Mouse (Mus musculus): ENCODE results near the gene Uspl1.
"Not testable (repeated sequence)": the region's sequence is repeated elsewhere in the genome, so short reads cannot be mapped to it uniquely, and the experiment has no call there.

Uspl1 gene

DNA sequence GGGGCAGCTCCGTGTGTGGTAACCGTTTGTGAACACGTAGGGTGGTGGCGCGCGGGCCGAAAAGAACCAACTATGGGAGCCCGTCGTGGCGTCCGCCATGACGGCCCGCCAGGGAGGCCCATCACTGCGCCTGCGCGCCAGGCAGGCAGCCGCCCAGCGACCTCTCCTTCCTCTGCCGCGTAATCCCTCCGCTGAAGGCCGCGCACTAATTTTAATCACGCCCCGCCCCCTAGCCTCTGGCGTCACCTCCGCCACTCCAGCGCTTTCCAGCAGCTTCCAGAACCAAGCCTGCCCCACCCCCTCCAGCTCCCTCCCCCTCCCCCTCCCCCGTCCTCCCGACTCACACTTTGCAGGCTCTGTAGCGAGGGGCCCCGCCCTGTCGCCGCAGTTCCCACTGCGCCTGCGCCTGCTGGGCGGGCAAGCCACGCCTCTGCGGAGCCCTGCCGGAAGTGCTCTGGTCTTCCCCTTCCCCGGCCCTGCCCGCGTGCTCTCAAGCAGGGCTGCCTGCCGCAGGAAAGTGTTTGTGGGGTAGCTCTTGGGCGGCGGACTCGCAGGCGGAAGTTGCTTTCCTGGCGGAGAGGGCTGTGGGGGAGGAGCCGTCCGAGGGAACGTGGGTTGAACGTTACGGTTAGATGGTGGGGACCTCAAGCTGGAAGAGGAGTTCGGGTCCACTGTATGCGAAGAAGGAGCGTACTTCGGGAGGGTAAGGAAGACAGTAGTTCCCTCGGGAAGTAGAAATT, at the start of gene Uspl1, which contains the start of gene Hmgb1:
Uspl1 (plus strand) TSS at position 247 of the 740 bp plus-strand sequence.
Hmgb1 (minus strand) TSS at position 386 of the 740 bp plus-strand sequence.
- DNase-seq (ENCODE audit: low read depth, low spot score) = peak; percentile 99

DNA sequence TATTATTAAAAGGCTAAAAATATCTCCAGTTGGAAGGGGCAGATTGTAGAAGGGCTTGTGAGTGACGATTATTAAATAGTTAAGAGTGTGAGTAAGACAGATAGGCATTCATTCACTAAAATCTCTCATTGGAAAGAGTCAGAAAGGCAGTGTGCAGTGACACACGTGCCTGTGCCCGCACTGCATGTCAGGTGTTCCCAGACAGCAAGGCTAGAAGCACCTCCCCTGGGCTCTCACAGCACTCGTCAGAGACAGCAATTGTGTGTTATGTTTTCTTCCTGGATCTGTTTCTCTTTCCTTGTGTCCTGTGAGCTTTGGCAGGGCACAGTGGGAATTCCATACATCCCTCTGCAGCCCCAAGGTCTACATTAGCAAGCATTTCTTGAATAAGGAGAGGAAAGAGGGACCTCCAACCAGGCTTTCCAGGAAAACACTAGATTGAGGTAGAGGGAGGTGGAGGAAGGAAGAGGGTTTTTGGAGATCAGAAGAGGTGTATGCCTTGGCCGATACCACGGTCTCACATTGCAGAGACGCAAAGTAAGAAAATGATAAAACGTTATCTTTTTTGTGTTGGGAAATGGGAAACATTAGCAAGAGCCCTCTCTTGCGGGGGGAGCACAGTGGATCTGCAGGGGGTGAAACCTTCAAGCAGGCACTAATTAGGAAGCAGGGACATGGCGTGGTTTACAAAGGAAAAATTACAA, 49.2 kb upstream of the Uspl1 start:
- DNase-seq (ENCODE audit: low read depth, low spot score) = no peak

DNA sequence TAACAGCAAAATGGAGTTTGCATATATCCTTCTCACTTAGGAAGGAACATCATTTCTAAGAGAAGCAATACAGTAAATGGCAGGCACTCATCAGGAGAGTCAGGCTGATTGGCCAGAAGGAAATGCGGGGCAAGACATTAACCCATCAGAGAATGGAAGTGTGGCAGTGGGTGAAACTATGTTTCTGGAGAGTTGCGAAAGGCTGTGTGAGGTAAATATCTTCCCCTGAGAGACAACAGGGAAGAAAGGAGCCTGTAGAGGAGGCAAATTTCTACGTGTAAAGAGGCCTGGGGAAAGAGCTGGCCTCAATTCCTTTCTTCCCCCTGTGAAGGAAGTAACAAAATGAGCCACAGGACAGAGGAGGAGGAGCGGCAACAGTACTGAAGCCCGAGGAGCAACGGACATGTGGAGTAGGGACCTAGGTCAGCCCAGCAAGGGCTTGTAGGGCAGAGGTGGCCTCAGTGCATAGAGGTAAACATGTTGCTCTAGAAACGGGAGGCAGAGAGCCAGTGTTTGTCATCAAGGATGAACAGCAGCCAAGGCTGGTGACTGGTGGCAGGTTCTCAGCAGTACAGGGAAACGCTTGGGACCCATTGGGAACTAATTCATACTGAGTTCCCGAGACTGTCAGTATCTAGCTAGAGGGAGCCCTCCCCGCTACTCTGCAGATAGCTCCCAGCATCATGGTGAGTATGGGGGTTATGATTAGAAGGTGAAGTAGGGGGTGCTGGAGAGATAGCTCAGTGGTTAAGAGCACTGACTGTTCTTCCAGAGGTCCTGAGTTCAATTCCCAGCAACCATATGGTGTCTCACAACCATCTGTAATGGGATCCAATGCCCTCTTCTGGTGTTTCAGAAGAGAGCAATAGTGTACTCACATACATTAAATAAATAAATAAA, 48.4 kb upstream of the Uspl1 start:
- DNase-seq (ENCODE audit: low read depth, low spot score) = no peak

DNA sequence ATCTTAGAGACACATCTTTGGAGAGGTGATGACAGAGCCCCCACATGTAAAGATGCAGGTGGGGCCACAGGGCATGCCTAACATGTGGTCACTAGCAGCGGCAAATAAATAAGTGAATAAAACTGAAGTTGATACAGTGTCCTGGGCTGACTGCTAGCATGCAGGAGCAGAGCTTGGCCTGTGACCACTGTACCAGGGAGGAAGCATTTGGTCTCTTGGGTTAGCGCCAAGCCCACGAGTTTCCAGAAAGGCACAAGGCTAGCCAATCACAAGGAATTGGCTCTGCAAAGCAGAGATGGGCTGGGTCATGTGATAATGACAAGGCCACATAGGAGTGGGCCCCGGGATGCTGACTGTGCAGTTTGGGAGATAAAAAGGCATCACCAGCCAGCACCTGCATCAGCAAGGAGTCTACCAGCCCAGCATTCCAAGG, 47.2 kb upstream of the Uspl1 start:
- no peak for DNase-seq (ENCODE audit: low read depth, low spot score)

DNA sequence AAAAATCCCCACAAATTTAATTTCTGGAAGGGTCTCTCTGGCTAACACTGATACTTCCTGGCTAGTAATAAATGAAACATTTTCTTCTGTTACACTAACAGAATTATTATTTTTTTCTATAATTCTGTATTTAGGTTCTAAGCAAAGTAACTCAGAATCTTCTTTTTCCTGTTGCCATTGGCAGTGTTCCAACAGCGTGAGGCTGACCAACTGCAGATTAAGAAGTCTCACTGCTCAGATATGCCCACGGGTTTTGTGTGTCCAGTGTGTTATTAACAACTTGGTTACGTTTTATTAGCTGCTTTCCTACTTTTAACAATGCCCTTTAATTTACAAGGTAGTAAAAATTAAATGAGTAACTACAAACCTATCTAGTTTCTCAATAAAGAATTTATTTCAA, 46.7 kb upstream of the Uspl1 start:
- DNase-seq (ENCODE audit: low read depth, low spot score) = no peak

GRCm38 (mm10) chr5:149138087-149138486, 46.1 kb upstream of the Uspl1 start:
- DNase-seq (ENCODE audit: low read depth, low spot score) = not testable (repeated sequence)

GRCm38 (mm10) chr5:149140336-149140735, 43.8 kb upstream of the Uspl1 start:
- DNase-seq (ENCODE audit: low read depth, low spot score) = no peak

DNA sequence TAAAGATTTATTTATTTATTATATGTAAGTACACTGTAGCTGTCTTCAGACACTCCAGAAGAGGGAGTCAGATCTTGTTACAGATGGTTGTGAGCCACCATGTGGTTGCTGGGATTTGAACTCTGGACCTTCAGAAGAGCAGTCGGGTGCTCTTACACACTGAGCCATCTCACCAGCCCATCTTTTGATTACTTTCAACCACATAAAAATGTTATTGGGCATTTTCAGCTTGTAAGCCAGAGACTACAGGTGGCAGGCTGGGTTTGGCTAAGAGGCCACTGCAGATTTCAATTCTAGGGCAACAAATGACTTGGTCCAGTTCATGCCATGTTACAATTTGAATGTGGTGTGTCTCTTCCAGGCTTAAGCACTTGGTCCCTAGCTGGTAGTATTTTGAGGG, 43.0 kb upstream of the Uspl1 start:
- DNase-seq (ENCODE audit: low read depth, low spot score) = not testable (repeated sequence)

DNA sequence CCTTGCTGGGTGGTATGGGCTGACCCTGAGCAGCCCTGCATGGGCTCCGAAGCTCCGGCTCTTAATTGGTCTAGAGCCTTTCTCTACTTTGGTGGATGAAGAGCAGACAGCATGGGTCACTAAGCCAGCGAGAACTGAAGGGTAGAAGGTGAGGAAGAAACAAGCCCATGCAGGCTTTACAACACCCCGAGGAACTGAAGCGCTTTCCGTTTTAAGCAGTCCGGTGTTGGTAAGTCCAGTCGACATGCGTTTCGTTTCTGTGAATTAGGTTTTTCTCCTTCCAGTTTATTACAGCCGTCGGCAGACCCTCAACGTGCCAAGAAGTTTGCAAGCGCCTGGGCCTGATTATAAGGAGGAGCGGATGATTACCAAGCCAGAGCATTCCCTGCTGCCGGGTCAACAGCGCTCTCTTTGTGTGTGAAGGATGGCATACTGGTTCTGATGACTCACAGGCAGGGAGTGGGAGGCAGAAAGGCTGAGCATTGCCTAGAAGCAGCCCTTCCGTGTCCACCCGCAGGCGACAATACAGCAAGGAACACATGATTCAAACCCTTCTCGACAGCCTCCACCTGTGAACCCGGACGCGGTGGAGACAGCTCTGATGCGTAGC, 40.3 kb upstream of the Uspl1 start:
- DNase-seq (ENCODE audit: low read depth, low spot score) = no peak

DNA sequence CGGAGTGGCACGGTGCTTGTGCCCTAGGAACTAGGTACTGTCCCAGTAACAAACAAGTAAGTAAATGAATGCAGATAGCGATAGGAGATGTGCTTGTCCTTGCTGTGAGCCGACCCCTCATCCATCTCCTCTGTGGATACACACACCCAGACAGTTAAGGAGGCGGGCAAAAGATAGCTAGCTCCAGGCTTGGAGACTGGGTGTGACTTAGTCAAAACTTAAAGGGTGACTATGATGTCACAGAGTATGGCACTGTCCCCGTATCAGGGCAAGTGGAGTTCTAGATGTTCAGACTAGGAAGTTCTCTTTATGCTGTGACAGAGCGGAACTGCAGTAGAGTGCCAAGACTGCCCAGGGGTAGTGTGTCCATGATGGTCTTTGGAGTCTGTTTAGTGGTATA, 37.5 kb upstream of the Uspl1 start:
- DNase-seq (ENCODE audit: low read depth, low spot score) = no peak

GRCm38 (mm10) chr5:149147386-149148000, 36.7 kb upstream of the Uspl1 start:
- DNase-seq (ENCODE audit: low read depth, low spot score) = no peak

- no peak for DNase-seq (ENCODE audit: low read depth, low spot score)
Observed at GRCm38 (mm10) chr5:149150882-149151281, 33.3 kb upstream of the Uspl1 start.

DNA sequence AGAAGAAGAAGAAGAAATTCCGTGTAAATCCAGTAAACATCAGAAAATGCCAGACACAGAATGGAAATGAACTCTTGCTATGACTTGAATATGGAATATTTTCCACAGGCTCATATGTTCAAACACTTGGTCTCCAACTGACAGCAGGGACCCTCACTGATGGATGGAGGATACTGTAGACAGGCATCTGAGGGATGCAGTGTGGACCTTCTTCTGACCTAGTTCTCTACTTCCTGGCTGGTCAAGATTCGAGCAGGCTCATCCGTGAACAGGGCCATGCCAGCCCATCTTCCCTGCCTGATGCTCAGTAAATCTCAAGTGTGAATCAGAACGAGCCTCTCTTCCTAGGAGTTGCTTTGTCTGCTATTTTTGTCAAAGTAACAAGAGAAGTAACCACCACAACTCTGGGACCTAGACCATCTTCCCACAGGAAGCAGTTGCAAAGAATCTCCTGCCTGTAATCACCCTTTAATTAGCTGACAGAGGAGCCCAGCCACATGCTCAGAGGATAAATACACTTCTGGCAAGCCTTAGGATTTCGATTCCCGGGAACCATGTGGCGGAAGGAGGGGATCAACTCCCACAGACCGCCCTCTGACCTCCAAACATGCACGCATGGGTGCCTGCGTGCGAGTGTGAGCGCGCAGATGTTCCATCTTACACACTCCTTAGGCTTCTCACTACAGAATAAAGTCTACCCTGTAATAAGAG, 31.9 kb upstream of the Uspl1 start:
- DNase-seq (ENCODE audit: low read depth, low spot score) = no peak

DNA sequence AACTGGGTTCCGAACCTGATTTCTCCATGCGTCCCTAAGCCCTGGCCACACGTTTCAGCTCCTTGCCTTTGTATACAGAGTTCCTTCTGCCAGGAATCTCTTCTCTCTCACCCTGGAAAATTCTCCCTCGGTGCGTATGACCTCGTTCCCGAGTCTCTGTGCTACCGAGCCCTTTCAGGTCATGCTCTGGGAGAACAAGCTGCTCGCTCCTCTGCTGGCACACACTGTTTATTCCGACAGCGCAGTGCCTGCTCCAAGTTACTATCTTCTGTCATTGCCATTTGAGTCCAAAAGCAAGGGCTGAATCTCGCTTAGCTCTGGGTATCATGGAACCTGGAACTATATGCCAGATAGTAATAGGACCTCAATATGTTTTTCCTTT, 31.4 kb upstream of the Uspl1 start:
- DNase-seq (ENCODE audit: low read depth, low spot score) = no peak

- DNase-seq (ENCODE audit: low read depth, low spot score) = no peak
Observed at GRCm38 (mm10) chr5:149156886-149157563, 27.1 kb upstream of the Uspl1 start.

- no peak for DNase-seq (ENCODE audit: low read depth, low spot score)
Observed at GRCm38 (mm10) chr5:149159021-149159420, 25.1 kb upstream of the Uspl1 start.

DNA sequence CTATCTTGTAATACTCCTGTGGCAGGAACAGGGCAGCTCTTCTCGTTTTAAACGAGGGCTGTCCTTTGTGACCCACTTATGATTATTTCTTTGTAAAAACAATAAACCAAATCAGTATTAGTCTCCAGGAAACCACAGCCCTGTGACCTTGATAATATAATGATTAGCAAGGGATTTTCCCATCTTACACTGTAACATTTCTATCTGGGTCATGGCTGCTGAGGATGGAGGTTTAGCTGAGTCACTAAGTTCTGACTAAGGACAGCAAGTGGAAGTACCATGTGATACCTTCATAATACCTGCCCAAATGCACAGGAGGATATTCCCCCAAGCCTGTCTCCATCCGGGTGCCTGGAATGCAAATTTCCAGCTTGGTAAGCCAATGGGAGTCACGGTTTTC, 23.7 kb upstream of the Uspl1 start:
- peak; percentile 46 for DNase-seq (ENCODE audit: low read depth, low spot score)

- DNase-seq (ENCODE audit: low read depth, low spot score) = no peak
Observed at GRCm38 (mm10) chr5:149162890-149163289, 21.3 kb upstream of the Uspl1 start.

- DNase-seq (ENCODE audit: low read depth, low spot score) = no peak
Observed at GRCm38 (mm10) chr5:149164881-149165280, 19.3 kb upstream of the Uspl1 start.

DNA sequence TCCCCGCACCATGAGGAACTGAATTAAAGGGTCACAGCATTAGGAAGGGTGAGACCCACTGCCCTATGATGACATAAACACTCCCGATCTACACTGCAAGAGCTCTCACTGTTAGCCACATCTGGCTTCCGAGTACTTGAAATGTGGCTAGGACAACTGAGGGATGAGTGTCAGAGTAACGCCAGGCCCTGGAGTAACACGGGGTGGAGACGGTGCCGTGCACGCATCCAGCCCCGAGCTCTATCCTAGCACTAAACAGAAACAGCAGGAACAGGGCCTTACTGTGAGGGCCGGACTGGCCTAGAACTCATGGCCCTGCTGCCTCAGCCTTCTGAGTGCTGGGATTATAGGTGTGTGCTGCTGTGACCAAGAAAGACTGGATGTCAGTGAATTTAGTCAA, 18.1 kb upstream of the Uspl1 start:
- DNase-seq (ENCODE audit: low read depth, low spot score) = no peak
